Mouse (Mus musculus) stomach, postnatal 0 days (tissue): ENCODE results near the gene Ss18l2.

Experiments used
- CTCF ChIP-seq: IDR thresholded peaks from 2 replicates; pipeline ENCODE4 v1.5.1; 2016; ENCODE audit warnings: antibody characterized with exemption, low read depth, mild to moderate bottlenecking, moderate library complexity
- EP300 ChIP-seq: optimal IDR thresholded peaks from 2 replicates; pipeline ENCODE3; 2016; ENCODE audit warnings: antibody characterized with exemption

- TF ChIP-seq CTCF (no peak), EP300 (no peak)
Measured at GRCm38 (mm10) chr9:121708506-121709486, 1.3 kb upstream of the Ss18l2 start.
